Mouse (Mus musculus): ENCODE measurements around the gene Bcl2l11. TPM values are rescaled to one million over a fixed set of nuclear protein-coding genes. Genes with fewer than 3 reads are reported as not detected.

The Bcl2l11 gene
- polyA plus RNA-seq, 1 experiment from 2014 or later, result 25.0 TPM

DNA sequence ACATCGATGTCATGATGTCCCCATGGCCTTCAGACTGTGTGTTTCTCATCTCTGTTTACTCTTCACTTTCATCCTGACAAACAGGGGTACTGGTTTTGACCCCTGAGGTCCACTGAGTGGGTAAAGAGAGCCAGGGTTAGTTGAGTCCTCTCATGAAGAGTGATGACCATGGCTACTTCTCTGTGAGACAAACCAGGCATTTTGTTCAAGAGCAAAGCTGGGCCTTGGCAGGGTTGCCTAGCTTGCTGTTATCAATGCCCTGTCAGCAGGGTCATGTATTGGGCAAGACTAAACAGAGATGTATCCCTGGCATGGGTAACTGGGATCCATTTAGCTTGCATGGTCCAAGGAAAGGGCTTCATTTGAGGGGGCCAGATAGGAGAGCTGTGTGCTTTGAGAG, 61.4 kb downstream of the Bcl2l11 start:
- no peak overlapping the region for H3K27ac ChIP-seq (replicated peaks)
- no peaks in the 10 kb centered on the region for H3K27me3 ChIP-seq (ENCODE audit: low read depth, poor library complexity, severe bottlenecking)
- no peaks in the 10 kb centered on the region for H3K36me3 ChIP-seq
- 92% methylated on average over 1 of the region's 1 CpGs for WGBS
- H3K4me3 ChIP-seq, result no peak overlapping the region
- no peaks in the 10 kb centered on the region for H3K4me1 ChIP-seq
- H3K9me3 ChIP-seq (replicated peaks), result no peaks in the 10 kb centered on the region
- no peak for DNase-seq (ENCODE audit: low spot score)

DNA sequence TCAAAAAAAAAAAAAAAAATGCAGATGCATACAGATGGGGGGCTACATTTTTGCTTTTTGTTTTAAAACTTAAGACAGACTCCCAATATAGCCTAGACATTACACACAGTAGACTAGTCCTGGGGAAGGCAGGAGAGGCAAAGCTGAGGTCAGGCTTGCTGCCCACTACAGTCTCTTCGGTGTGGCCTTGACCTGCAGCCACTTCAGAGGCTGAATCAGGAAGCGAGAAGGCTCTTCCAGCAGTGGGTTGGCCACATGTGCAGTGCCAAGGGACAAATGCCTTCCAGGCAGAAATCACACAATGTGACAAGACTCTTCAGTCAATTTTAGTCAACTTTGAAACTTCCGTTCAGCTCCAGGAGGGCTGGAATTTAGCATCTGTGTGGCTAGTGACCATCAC, 62.6 kb downstream of the Bcl2l11 start:
- H3K4me3 ChIP-seq, result no peak overlapping the region
- WGBS, result 92% methylated on average over 3 of the region's 3 CpGs

DNA sequence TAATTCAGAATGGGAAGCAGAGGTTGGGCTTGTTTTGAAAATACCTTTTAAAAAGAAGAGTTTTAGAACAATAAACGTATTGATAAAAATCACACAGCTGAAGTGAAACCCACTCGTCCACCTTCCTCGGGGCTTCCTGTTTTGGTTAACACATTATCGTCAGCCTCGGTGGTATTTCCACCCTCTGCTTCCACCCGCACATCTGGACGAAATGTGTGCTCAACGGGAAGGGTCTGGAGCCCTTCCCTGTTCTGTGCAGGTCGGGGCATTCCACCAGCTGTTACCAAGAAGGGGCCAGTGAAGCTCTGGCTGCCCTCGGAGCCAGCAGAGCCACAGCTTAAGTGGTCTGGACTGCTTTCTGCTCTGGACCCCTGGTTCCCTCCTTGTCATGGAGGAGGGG, 63.9 kb downstream of the Bcl2l11 start:
- 71% methylated on average over 10 of the region's 10 CpGs for WGBS

More for the DNA sequence above, 62.6 kb downstream of the Bcl2l11 start:
- Histone ChIP-seq H3K27me3 (ENCODE audit: low read depth, poor library complexity, severe bottlenecking) (no peaks in the 10 kb centered on the region), H3K4me1 (no peaks in the 10 kb centered on the region), H3K27ac (replicated peaks) (no peak overlapping the region), H3K9me3 (replicated peaks) (no peaks in the 10 kb centered on the region), H3K36me3 (no peaks in the 10 kb centered on the region)
- no peak for DNase-seq (ENCODE audit: low spot score)

DNA sequence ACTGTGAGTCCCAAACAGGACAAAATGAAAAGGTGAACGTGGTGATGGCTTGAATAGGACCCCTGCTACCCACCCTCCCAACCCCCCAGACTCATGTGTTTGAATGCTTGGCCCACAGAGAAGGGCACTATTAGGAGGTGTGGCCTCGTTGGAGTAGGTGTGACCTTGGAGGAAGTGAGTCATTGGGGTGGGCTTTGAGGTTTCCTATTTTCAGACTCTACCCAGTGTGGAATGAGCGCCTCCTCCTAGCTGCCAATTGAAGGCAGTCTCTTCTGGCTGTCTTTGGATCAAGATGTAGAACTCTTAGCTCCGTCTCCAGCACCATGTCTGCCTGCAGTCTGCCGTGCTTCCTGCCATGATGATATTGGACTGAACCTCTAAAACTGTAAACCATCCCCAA, 64.4 kb downstream of the Bcl2l11 start:
- WGBS, result 82% methylated on average over 5 of the region's 5 CpGs
- Histone ChIP-seq H3K27ac (replicated peaks) (no peak overlapping the region), H3K36me3 (no peaks in the 10 kb centered on the region), H3K4me3 (no peak overlapping the region), H3K27me3 (ENCODE audit: low read depth, poor library complexity, severe bottlenecking) (no peaks in the 10 kb centered on the region), H3K9me3 (replicated peaks) (no peaks in the 10 kb centered on the region), H3K4me1 (no peaks in the 10 kb centered on the region)
- DNase-seq (ENCODE audit: low spot score), result no peak

More for the DNA sequence above, 63.9 kb downstream of the Bcl2l11 start:
- H3K36me3 ChIP-seq, result no peaks in the 10 kb centered on the region
- H3K27ac ChIP-seq (replicated peaks), result no peak overlapping the region
- H3K4me3 ChIP-seq, result no peak overlapping the region
- H3K9me3 ChIP-seq (replicated peaks), result no peaks in the 10 kb centered on the region
- DNase-seq (ENCODE audit: low spot score), result peak; percentile 22
- H3K27me3 ChIP-seq (ENCODE audit: low read depth, poor library complexity, severe bottlenecking), result no peaks in the 10 kb centered on the region
- H3K4me1 ChIP-seq, result no peaks in the 10 kb centered on the region

DNA sequence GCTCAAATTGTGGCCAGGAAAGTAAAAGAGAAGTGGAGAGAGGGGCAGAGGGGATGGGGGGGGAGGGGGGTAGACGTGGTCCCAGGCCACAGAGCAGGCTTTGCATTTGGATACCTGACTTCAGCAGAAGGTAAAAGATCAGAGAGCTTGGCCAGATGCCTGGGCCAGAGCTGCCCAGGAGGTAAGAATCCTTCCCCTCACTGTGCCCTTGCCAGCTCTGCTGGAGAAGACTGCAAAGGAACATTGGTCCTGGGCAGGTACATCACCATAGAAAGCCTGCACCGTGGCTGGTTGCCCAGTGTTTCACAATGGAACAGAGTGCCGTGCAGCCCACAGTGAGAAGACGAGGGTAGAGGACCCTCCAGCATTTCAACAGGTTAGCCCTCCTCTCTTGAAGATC, 67.6 kb downstream of the Bcl2l11 start:
- no peak for DNase-seq (ENCODE audit: low spot score)
- WGBS, result 71% methylated on average over 4 of the region's 4 CpGs
- no peaks in the 10 kb centered on the region for H3K36me3 ChIP-seq
- no peaks in the 10 kb centered on the region for H3K9me3 ChIP-seq (replicated peaks)
- H3K27ac ChIP-seq (replicated peaks), result no peak overlapping the region
- no peaks in the 10 kb centered on the region for H3K27me3 ChIP-seq (ENCODE audit: low read depth, poor library complexity, severe bottlenecking)
- H3K4me1 ChIP-seq, result no peaks in the 10 kb centered on the region
- no peak overlapping the region for H3K4me3 ChIP-seq

DNA sequence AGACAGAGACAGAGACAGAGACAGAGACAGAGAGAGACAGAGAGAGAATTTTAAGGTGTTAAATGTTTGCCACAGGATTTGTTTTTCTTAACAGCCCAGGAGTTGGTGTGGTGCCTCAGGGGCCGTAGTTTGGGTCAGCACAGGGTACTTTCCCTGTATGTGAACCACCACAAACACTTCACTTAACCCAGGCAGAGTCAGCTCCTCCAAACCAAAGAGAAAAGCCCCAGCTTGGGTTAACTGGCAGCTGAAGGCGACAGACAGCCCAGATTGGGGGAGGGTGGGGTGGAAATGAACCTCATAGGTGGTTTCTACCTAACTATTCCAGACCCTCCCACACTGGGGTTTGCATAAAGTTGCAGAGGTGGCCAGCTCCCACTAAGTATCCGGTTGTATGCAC, 71.5 kb downstream of the Bcl2l11 start:
- DNase-seq (ENCODE audit: low spot score), result no peak
- Histone ChIP-seq H3K27ac (replicated peaks) (no peak overlapping the region), H3K36me3 (no peaks in the 10 kb centered on the region), H3K4me1 (no peaks in the 10 kb centered on the region), H3K27me3 (ENCODE audit: low read depth, poor library complexity, severe bottlenecking) (no peaks in the 10 kb centered on the region), H3K4me3 (no peak overlapping the region), H3K9me3 (replicated peaks) (no peaks in the 10 kb centered on the region)
- 84% methylated on average over 3 of the region's 3 CpGs for WGBS

DNA sequence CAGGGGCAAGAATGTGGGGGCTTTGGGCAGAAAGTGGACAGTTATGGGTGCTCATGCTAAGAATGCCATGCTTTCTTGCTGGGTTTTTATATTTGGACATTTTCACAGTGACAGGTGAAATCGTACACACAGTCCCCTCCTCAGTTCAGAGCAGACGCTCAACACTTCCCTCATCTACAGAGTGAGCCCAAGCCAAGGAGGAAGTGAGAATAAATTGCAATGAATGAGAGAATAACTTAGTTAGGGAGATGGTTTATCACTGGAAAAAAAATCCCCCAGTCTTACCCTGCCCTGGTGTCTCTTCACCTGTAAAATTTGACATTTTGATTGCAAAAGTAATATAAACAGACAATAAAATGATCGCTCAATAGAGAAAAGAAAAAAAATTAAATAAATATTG, 77.3 kb downstream of the Bcl2l11 start:
- no peaks in the 10 kb centered on the region for H3K4me1 ChIP-seq
- no peak for DNase-seq (ENCODE audit: low spot score)
- no peaks in the 10 kb centered on the region for H3K9me3 ChIP-seq (replicated peaks)
- H3K36me3 ChIP-seq, result no peaks in the 10 kb centered on the region
- no peaks in the 10 kb centered on the region for H3K27me3 ChIP-seq (ENCODE audit: low read depth, poor library complexity, severe bottlenecking)
- 86% methylated on average over 3 of the region's 3 CpGs for WGBS
- H3K27ac ChIP-seq (replicated peaks), result no peak overlapping the region
- H3K4me3 ChIP-seq, result no peak overlapping the region

- WGBS, result 91% methylated on average over 6 of the region's 6 CpGs
Observed at GRCm38 (mm10) chr2:128203749-128204405, 78.0 kb downstream of the Bcl2l11 start.

DNA sequence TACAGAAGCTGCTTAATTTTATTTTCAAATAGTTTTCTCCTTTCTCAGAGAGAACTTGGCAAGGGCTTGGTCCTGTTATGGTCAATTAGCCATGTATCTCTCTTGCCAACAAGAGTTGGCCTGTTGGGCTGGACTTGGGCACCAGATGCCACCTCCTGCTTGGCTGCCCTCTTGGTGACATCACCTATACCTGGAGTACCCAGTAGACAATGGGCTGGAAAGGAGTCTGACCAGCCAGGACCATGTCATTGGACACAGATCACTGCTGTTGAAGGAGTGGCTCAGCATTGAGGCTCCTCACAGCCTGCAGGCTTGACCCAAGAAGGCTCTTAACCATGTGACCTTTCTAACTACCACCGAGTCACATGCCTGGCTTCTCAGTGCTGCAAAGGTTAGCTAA, 82.7 kb downstream of the Bcl2l11 start:
- WGBS, result 83% methylated on average over 1 of the region's 1 CpGs
- H3K4me3 ChIP-seq, result no peak overlapping the region
- H3K27me3 ChIP-seq (ENCODE audit: low read depth, poor library complexity, severe bottlenecking), result 0 out of 2 replicates have a peak, but pooled peaks cover 3% of the 10 kb centered on the region
- no peaks in the 10 kb centered on the region for H3K36me3 ChIP-seq
- no peak for DNase-seq (ENCODE audit: low spot score)
- H3K9me3 ChIP-seq (replicated peaks), result no peaks in the 10 kb centered on the region
- H3K4me1 ChIP-seq, result peaks cover 16% of the 10 kb centered on the region
- H3K27ac ChIP-seq (replicated peaks), result no peak overlapping the region

More at GRCm38 (mm10) chr2:128203749-128204405, 78.0 kb downstream of the Bcl2l11 start:
- H3K4me3 ChIP-seq, result no peak overlapping the region
- no peaks in the 10 kb centered on the region for H3K27me3 ChIP-seq (ENCODE audit: low read depth, poor library complexity, severe bottlenecking)
- H3K27ac ChIP-seq (replicated peaks), result no peak overlapping the region
- DNase-seq (ENCODE audit: low spot score), result no peak
- H3K36me3 ChIP-seq, result no peaks in the 10 kb centered on the region
- H3K9me3 ChIP-seq (replicated peaks), result no peaks in the 10 kb centered on the region
- H3K4me1 ChIP-seq, result no peaks in the 10 kb centered on the region

- DNase-seq (ENCODE audit: low spot score), result no peak
- H3K27me3 ChIP-seq (ENCODE audit: low read depth, poor library complexity, severe bottlenecking), result 0 out of 2 replicates have a peak, but pooled peaks cover 3% of the 10 kb centered on the region
- H3K4me3 ChIP-seq, result no peak overlapping the region
- no peaks in the 10 kb centered on the region for H3K9me3 ChIP-seq (replicated peaks)
- H3K36me3 ChIP-seq, result no peaks in the 10 kb centered on the region
- peaks cover 16% of the 10 kb centered on the region for H3K4me1 ChIP-seq
- WGBS, result 87% methylated on average over 2 of the region's 2 CpGs
- no peak overlapping the region for H3K27ac ChIP-seq (replicated peaks)
Observed at GRCm38 (mm10) chr2:128209841-128210329, 84.0 kb downstream of the Bcl2l11 start.

- Histone ChIP-seq H3K4me1 (peaks cover 16% of the 10 kb centered on the region), H3K4me3 (no peak overlapping the region), H3K9me3 (replicated peaks) (no peaks in the 10 kb centered on the region), H3K27ac (replicated peaks) (no peak overlapping the region), H3K27me3 (ENCODE audit: low read depth, poor library complexity, severe bottlenecking) (0 out of 2 replicates have a peak, but pooled peaks cover 3% of the 10 kb centered on the region), H3K36me3 (no peaks in the 10 kb centered on the region)
- no peak for DNase-seq (ENCODE audit: low spot score)
- 70% methylated on average over 9 of the region's 9 CpGs for WGBS
Observed at GRCm38 (mm10) chr2:128210376-128210775, 84.5 kb downstream of the Bcl2l11 start.

DNA sequence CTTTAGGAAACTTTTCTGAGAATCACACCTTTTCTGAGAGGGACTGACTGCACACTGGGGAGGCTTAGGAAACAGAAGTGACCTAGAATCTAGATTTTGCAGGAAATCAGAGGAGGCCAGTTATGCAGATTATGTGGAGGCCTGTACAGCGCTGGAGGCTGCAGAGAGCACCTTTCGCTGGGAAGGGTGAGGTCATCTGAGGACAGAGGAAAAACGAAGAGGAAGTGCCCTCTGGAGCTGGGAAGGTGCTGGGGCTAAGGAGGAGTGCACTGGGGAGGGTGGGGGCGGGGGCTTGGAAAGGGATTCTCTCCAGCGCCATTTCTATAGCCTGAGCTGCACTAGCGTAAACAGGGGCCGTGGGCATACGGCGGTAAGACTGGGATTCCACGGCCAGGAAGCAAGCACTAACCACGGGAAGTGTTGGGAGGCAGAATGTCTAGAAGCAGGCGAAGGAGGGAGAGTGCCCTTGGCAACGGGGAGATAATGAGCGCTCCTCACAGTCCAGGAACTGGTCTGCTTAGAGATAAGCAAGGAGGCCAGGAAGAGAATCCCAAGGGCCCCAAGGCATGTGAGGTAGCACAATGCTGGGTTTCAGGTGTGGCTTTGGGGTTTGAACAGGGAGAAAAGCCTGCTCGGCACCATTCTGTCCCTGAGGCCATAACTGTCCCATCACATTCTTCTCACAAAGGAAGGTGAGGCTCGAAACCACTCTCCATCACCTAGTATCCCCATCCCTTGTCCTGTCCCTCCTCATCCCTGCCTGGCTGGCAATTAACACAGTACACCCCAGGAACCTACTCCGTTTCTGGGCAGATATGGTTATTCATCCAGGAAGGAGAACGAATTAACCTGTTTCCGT, 85.4 kb downstream of the Bcl2l11 start:
- peak overlapping the region; percentile 33 for H3K4me3 ChIP-seq
- 10% methylated on average over 19 of the region's 19 CpGs for WGBS
- DNase-seq (ENCODE audit: low spot score), result peak; percentile 15

DNA sequence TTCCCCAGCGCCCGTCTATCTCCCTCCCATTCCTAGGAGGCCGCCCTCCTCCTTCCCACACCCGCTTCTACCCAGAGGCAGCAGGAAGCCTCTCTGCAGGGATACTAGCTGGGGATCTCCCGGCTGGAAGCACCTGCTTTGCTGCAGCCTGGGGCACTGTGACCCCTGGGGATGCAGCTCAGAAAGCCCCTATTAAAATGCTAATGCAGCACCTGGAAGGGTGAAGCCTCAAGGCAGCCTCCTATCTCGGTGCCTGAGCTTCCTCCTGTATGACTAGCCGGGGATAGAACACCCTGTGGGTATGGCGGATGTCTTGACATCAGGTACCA, 86.0 kb downstream of the Bcl2l11 start:
- 0 out of 2 replicates have a peak overlapping the region, but pooled peaks have one; percentile 33 for H3K4me3 ChIP-seq
- no peaks in the 10 kb centered on the region for H3K9me3 ChIP-seq (replicated peaks)
- 26% methylated on average over 8 of the region's 8 CpGs for WGBS
- peaks cover 16% of the 10 kb centered on the region for H3K4me1 ChIP-seq
- DNase-seq (ENCODE audit: low spot score), result no peak
- H3K36me3 ChIP-seq, result no peaks in the 10 kb centered on the region
- H3K27me3 ChIP-seq (ENCODE audit: low read depth, poor library complexity, severe bottlenecking), result 0 out of 2 replicates have a peak, but pooled peaks cover 3% of the 10 kb centered on the region
- peak overlapping the region; percentile 65 for H3K27ac ChIP-seq (replicated peaks)

More for the DNA sequence above, 85.4 kb downstream of the Bcl2l11 start:
- Histone ChIP-seq H3K27ac (replicated peaks) (peak overlapping the region; percentile 65), H3K27me3 (ENCODE audit: low read depth, poor library complexity, severe bottlenecking) (0 out of 2 replicates have a peak, but pooled peaks cover 3% of the 10 kb centered on the region), H3K9me3 (replicated peaks) (no peaks in the 10 kb centered on the region), H3K36me3 (no peaks in the 10 kb centered on the region), H3K4me1 (peaks cover 16% of the 10 kb centered on the region)

Data from midbrain, embryonic 10.5 days (tissue).